Mouse (Mus musculus): Measurements from ENCODE around the gene Vmn1r75.

Vmn1r75 gene

DNA sequence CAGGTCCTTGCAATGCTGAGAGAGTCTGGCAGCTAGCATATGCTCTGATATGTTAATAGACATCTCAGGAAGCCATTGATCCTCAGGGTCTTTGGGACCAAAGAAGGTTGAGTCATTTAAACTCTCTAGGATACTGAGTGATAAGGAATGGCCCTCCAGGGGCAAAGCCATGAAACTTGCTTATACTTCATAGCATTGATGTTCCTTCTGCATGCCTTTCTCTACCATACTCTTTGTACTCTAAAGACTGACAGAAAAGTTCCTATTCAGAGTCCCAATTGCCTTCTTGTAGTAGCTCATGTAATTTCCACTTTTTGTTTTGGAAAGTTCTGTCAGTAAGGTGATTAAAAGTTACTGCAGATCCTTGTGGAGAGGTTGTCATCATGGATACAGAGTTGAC lies at the start of gene Vmn1r75:
Gene Vmn1r75, plus strand, starts transcription at position 301 of the 400 bp plus-strand sequence.
- CTCF ChIA-PET, result no interaction called here

DNA sequence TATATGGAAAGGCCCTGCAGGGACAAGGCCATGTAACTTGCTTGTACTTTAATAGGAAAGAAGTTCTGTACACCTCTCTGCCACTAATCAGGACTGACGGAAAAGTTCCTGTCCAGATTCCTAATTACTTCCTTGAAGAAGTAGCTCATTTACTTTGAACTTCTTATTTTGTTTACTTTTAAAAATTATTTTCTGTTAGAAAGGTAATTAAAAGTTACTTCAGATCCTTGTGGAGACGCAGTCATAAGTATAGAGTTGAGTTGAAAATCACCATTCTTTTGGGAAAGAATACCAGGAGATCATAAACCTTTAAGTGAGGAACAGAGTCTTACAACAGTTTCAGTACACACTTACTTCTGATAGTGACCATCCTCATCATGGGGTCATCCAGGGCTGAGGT lies 40.8 kb upstream of the Vmn1r75 start, which contains the start of gene Vmn1r74:
Gene Vmn1r74, plus strand, starts transcription at position 301 of the 400 bp plus-strand sequence.
- CTCF ChIA-PET, result no interaction called here

All from spleen, embryonic (tissue).